Mouse (Mus musculus): ENCODE measurements around the gene Th. TPM values are rescaled to one million over a fixed set of nuclear protein-coding genes. Genes with fewer than 3 reads are reported as not detected.

Th gene
- 1.7 and 27.3 TPM in 2 replicates for polyA plus RNA-seq (2014; fragmentation: Nextera tagmentation; extraction: Ambion mirVana)

DNA sequence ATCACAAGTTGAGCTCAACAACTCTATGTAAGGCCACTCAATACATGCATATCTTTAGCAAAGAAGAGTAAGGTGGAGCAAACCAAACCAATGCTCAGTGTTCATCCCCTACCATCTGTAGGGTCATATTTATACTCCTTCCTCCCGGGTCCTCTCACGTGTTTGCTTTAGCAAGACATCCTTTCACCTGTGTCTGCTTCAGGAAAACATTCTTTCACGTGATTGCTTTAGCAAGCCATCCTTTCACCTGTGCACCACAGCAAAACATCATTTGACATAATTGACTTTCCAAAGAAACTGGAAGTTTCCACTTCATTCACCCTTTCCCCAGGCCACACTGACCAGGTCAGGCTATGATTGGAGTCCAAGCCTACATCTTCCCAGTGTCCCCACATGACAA is at the start of gene Th:
Gene Th (minus strand): TSS at position 101 of the 400 bp plus-strand sequence.
- Histone ChIP-seq H3K27me3 (ENCODE audit: control insufficient read depth, insufficient read depth, low read length) (no peaks in the 10 kb centered on the region), H3K4me2 (ENCODE audit: low read depth, low read length) (no peak within 1 kb of the TSS), H3K4me1 (ENCODE audit: control insufficient read depth, insufficient read depth, low read length) (no peaks in the 10 kb centered on the region), H3K4me3 (ENCODE audit: low read depth, low read length) (no peak within 1 kb of the TSS), H3K9ac (replicated peaks; ENCODE audit: low read depth, low read length) (no peak within 1 kb of the TSS), H3K9me3 (ENCODE audit: control insufficient read depth, low read length) (no peaks in the 10 kb centered on the region), H3K36me3 (ENCODE audit: control insufficient read depth, insufficient read depth, low read length) (no peaks in the 10 kb centered on the region), H3K27ac (ENCODE audit: low read depth, low read length) (no peak within 1 kb of the TSS)
- 84% methylated on average over 3 of the region's 3 CpGs for WGBS
- no peak for ATAC-seq (ENCODE audit: low read depth)

DNA sequence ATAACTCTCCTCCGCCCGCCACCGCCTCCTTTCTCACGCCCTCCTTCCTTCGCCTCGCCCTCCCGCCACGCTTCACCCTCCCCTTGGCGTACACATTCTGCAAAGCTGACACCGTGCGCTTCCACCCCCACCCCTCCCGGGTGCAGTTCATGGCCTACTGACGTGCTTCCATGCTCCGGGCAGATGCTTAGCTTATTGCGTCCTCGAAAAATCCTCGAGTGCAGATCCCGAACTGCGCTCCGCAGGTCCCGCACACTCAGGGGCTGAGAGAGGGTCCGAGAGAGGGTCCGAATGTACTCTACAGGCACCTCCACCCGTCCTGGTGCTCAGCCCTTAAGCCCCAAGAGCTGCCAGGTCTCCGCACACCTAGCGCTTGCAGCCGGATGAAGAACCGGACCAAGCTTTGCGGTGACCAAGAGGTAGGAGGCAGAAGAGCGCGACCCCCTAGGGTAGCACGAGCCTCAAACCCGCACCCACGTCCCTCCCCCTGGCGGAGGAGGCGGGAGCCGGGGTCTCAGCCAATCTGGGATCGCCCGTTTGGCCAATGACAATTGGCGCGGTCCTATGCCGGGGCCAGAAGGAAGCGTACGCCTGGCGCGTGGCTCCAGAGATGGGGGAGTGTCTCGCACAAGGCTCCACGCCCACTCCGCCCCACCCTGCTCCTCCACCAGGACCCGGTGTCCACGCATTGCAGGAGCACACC is 38.0 kb upstream of the Th start, which contains the start of gene Ascl2:
Gene Ascl2 (minus strand): TSS at position 456 of the 703 bp plus-strand sequence.
- Histone ChIP-seq H3K9me3 (ENCODE audit: control insufficient read depth, low read length) (no peaks in the 10 kb centered on the region), H3K4me1 (ENCODE audit: control insufficient read depth, insufficient read depth, low read length) (peaks cover 11% of the 10 kb centered on the region), H3K9ac (replicated peaks; ENCODE audit: low read depth, low read length) (0 out of 2 replicates have a peak within 1 kb of the TSS, but pooled peaks have one; percentile 4), H3K27ac (ENCODE audit: low read depth, low read length) (no peak within 1 kb of the TSS), H3K4me2 (ENCODE audit: low read depth, low read length) (peak within 1 kb of the TSS; percentile 73), H3K4me3 (ENCODE audit: low read depth, low read length) (peak within 1 kb of the TSS; percentile 33), H3K27me3 (ENCODE audit: control insufficient read depth, insufficient read depth, low read length) (peaks cover 52% of the 10 kb centered on the region), H3K36me3 (ENCODE audit: control insufficient read depth, insufficient read depth, low read length) (no peaks in the 10 kb centered on the region)
- 1% methylated on average over 44 of the region's 51 CpGs for WGBS
- peak; percentile 70 for ATAC-seq (ENCODE audit: low read depth)

DNA sequence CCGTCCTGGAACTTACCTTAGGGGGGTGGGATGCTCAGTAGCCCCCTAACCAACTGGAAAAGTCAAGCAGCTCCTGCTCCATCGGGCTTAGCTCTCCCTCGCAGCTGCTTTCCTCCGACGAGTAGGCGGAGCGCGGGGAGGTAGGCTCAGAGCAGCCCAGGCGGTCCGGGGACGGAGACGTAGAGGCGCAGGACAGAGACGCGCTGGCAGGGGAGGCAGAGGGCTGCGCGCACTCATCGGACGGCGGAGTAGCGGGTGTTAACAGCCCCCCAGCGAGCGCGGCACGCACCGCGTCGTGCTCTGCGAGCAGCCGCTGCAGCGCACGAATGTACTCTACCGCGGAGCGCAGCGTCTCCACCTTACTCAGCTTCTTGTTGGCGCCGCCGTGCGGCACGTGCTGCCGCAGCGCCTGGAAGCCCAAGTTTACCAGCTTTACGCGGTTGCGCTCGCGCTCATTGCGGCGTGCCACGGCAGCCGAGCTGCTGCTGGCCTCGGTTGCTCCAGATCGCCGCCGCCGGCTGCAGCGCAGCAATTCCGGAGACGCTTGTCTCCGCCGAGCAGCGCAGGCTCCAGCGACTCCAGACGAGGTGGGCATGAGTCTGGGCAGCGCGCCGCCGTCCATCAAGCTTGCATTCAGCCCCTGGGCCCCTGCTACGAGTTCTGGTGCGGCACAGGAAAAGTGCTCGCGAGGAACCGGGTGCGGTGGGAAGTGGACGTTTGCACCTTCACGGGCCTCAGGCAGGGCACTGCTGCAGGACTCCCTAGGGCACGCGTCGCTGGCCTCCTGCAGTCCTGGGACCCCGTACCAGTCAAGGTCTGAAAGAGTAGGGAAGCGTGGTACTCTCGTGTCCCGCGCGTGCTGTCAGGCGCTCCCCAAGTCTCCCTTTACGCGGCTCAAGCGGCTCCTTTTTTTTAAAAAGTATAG is 37.2 kb upstream of the Th start:
- no peaks in the 10 kb centered on the region for H3K9me3 ChIP-seq (ENCODE audit: control insufficient read depth, low read length)
- H3K27me3 ChIP-seq (ENCODE audit: control insufficient read depth, insufficient read depth, low read length) = peaks cover 52% of the 10 kb centered on the region
- H3K4me1 ChIP-seq (ENCODE audit: control insufficient read depth, insufficient read depth, low read length) = peaks cover 11% of the 10 kb centered on the region
- H3K36me3 ChIP-seq (ENCODE audit: control insufficient read depth, insufficient read depth, low read length) = no peaks in the 10 kb centered on the region
- WGBS = under 1% methylated on average over 89 of the region's 90 CpGs
- H3K27ac ChIP-seq (ENCODE audit: low read depth, low read length) = no peak overlapping the region
- peak overlapping the region; percentile 4; the same call in 1 of the 2 replicates for H3K9ac ChIP-seq (replicated peaks; ENCODE audit: low read depth, low read length)
- peak; percentile 74; the same call in 1 of the 2 replicates for ATAC-seq (ENCODE audit: low read depth)
- H3K4me2 ChIP-seq (ENCODE audit: low read depth, low read length) = peak overlapping the region; percentile 73
- H3K4me3 ChIP-seq (ENCODE audit: low read depth, low read length) = peak overlapping the region; percentile 33

DNA sequence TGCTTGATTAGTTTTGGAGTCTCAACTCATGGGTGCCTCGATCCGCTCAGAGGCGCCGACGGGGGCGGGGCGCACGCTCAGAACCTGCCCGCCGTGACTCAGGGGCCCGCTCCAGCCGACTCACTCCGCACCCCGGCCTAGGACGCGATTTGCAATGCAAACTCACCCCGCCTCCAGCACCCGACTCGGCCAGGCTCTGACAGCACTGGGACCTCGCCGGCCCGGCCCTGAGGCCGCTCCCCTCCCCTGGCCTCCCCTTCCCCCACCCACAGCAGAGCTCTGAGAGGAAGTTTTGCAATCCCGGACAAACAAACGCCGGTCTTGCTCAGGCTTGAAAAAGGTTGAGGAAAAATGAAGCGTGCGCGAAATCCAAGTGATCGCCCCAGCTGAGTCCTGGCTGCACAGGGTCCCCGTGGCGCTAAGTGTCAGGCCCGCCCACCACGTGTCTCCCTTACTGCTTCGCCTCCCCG is 36.5 kb upstream of the Th start:
- Histone ChIP-seq H3K4me3 (ENCODE audit: low read depth, low read length) (peak overlapping the region; percentile 33), H3K4me1 (ENCODE audit: control insufficient read depth, insufficient read depth, low read length) (peaks cover 11% of the 10 kb centered on the region), H3K27ac (ENCODE audit: low read depth, low read length) (no peak overlapping the region), H3K36me3 (ENCODE audit: control insufficient read depth, insufficient read depth, low read length) (no peaks in the 10 kb centered on the region), H3K4me2 (ENCODE audit: low read depth, low read length) (peak overlapping the region; percentile 73), H3K9me3 (ENCODE audit: control insufficient read depth, low read length) (no peaks in the 10 kb centered on the region), H3K9ac (replicated peaks; ENCODE audit: low read depth, low read length) (peak overlapping the region; percentile 4; the same call in 1 of the 2 replicates), H3K27me3 (ENCODE audit: control insufficient read depth, insufficient read depth, low read length) (peaks cover 52% of the 10 kb centered on the region)
- WGBS = under 1% methylated on average over 36 of the region's 36 CpGs
- ATAC-seq (ENCODE audit: low read depth) = peak; percentile 19; the same call in 1 of the 2 replicates

DNA sequence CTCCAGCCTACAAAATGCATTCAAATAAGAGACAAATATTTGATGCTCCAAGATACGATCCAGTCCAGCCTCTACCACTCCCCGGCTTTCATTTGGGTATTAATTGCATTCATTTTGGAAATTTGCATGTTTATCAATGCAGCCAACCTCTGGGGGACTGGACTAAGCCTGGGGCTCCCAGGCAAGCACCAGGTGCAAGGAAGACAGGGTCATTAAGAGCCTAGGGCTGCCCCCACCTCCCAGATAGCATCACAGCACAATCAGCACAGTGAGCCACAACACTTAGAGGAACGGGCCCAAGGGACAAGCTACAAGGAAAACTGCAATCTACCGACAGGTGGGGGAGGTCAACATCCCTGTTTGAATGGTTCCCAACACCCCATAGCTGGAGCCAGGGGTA is 28.8 kb upstream of the Th start:
- no peaks in the 10 kb centered on the region for H3K36me3 ChIP-seq (ENCODE audit: control insufficient read depth, insufficient read depth, low read length)
- H3K27me3 ChIP-seq (ENCODE audit: control insufficient read depth, insufficient read depth, low read length) = no peaks in the 10 kb centered on the region
- WGBS = 55% methylated on average over 4 of the region's 4 CpGs
- no peak overlapping the region for H3K9ac ChIP-seq (replicated peaks; ENCODE audit: low read depth, low read length)
- no peak overlapping the region for H3K4me2 ChIP-seq (ENCODE audit: low read depth, low read length)
- no peak overlapping the region for H3K27ac ChIP-seq (ENCODE audit: low read depth, low read length)
- H3K4me1 ChIP-seq (ENCODE audit: control insufficient read depth, insufficient read depth, low read length) = no peaks in the 10 kb centered on the region
- no peak for ATAC-seq (ENCODE audit: low read depth)
- H3K4me3 ChIP-seq (ENCODE audit: low read depth, low read length) = no peak overlapping the region
- H3K9me3 ChIP-seq (ENCODE audit: control insufficient read depth, low read length) = no peaks in the 10 kb centered on the region

DNA sequence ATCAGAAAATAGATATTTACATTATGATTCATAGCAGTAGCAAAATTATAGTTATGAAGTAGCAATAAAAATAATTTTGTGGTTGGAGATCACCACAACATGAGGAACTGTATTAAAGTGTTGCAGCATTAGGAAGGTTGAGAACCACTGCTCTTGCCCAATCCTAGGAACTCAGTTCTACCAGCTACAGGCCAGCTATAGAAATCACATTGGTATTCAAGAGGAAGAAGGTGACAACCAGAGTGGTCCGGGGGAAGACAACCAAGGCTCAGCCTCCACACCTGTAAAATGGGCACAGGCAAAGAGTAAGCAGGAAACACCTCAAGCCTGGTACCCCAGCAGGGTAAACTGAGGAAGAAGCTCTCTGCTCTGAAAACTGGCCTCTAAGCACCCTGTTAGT is 27.9 kb upstream of the Th start:
- Histone ChIP-seq H3K27me3 (ENCODE audit: control insufficient read depth, insufficient read depth, low read length) (no peaks in the 10 kb centered on the region), H3K27ac (ENCODE audit: low read depth, low read length) (no peak overlapping the region), H3K36me3 (ENCODE audit: control insufficient read depth, insufficient read depth, low read length) (no peaks in the 10 kb centered on the region), H3K4me1 (ENCODE audit: control insufficient read depth, insufficient read depth, low read length) (no peaks in the 10 kb centered on the region), H3K4me3 (ENCODE audit: low read depth, low read length) (no peak overlapping the region), H3K4me2 (ENCODE audit: low read depth, low read length) (no peak overlapping the region), H3K9me3 (ENCODE audit: control insufficient read depth, low read length) (no peaks in the 10 kb centered on the region), H3K9ac (replicated peaks; ENCODE audit: low read depth, low read length) (no peak overlapping the region)
- 100% methylated on average over 1 of the region's 1 CpGs for WGBS
- ATAC-seq (ENCODE audit: low read depth) = no peak

DNA sequence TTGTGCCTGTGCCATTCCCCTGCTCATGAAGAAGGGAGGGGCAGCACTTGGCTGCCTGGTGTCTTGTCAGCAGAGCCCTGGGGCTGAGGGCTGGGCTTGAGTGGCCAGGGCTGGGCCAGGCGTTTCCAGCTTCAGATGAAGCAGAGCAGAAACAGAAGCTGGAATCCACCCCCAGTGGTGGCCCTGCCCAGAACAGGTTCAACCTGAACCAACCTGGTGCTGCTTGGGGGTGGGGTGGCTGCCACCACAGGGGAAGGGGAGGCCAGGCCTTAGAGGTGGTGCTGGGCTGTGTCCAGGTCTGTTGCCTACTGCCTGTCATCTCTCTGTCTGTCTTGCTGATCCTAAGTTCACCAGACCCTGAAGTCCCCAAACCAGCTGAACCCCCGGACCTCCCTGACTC is 25.1 kb upstream of the Th start:
- no peak overlapping the region for H3K9ac ChIP-seq (replicated peaks; ENCODE audit: low read depth, low read length)
- H3K27ac ChIP-seq (ENCODE audit: low read depth, low read length) = no peak overlapping the region
- no peak overlapping the region for H3K4me3 ChIP-seq (ENCODE audit: low read depth, low read length)
- ATAC-seq (ENCODE audit: low read depth) = no peak
- no peaks in the 10 kb centered on the region for H3K36me3 ChIP-seq (ENCODE audit: control insufficient read depth, insufficient read depth, low read length)
- WGBS = 85% methylated on average over 2 of the region's 2 CpGs
- H3K9me3 ChIP-seq (ENCODE audit: control insufficient read depth, low read length) = no peaks in the 10 kb centered on the region
- H3K27me3 ChIP-seq (ENCODE audit: control insufficient read depth, insufficient read depth, low read length) = no peaks in the 10 kb centered on the region
- H3K4me2 ChIP-seq (ENCODE audit: low read depth, low read length) = no peak overlapping the region
- no peaks in the 10 kb centered on the region for H3K4me1 ChIP-seq (ENCODE audit: control insufficient read depth, insufficient read depth, low read length)

DNA sequence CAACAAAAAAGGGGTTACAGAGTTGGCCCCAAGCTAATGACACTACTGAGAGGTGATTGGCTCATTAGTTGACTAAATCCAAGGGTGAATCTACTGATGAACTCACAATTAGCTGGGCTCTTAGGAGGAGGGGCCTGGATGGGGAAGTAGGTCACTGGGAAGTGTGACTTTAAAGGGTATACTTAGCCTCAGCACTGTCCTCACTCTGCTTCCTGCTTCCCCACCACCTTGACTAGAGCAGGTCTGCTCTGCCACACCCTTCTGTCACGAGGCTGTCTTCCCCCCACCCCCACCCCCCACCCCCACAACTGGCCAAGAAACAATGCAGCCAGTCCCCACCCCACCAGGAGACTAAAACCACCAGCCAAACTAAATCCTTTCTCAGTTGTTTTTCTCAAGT is 18.6 kb upstream of the Th start:
- ATAC-seq (ENCODE audit: low read depth) = no peak
- no peaks in the 10 kb centered on the region for H3K27me3 ChIP-seq (ENCODE audit: control insufficient read depth, insufficient read depth, low read length)
- 32% methylated on average over 1 of the region's 1 CpGs for WGBS
- no peaks in the 10 kb centered on the region for H3K9me3 ChIP-seq (ENCODE audit: control insufficient read depth, low read length)
- no peaks in the 10 kb centered on the region for H3K36me3 ChIP-seq (ENCODE audit: control insufficient read depth, insufficient read depth, low read length)
- H3K27ac ChIP-seq (ENCODE audit: low read depth, low read length) = no peak overlapping the region
- no peak overlapping the region for H3K4me3 ChIP-seq (ENCODE audit: low read depth, low read length)
- no peak overlapping the region for H3K9ac ChIP-seq (replicated peaks; ENCODE audit: low read depth, low read length)
- H3K4me1 ChIP-seq (ENCODE audit: control insufficient read depth, insufficient read depth, low read length) = no peaks in the 10 kb centered on the region
- no peak overlapping the region for H3K4me2 ChIP-seq (ENCODE audit: low read depth, low read length)

DNA sequence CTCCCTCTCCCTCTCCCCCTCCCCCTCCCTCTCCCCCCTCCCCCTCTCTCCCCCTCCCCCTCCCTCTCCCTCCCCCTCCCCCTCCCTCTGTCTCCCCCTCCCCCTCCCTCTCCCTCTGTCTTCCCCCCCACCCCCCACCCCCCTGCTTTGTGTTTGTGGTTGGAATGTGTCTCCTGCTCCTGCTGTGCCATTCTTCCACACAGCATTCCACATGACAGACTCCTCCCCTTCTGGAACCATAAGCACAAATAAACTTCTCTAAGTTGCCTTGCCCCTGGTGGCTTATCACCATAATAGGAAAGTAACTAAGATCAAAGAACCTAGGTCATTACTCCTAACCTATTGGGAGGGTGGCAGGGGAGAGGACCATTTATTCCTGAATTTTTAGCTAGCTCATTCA is 6.7 kb upstream of the Th start:
- H3K9ac ChIP-seq (replicated peaks; ENCODE audit: low read depth, low read length) = no peak overlapping the region
- no peaks in the 10 kb centered on the region for H3K4me1 ChIP-seq (ENCODE audit: control insufficient read depth, insufficient read depth, low read length)
- no peaks in the 10 kb centered on the region for H3K27me3 ChIP-seq (ENCODE audit: control insufficient read depth, insufficient read depth, low read length)
- ATAC-seq (ENCODE audit: low read depth) = no peak
- H3K9me3 ChIP-seq (ENCODE audit: control insufficient read depth, low read length) = no peaks in the 10 kb centered on the region
- no peaks in the 10 kb centered on the region for H3K36me3 ChIP-seq (ENCODE audit: control insufficient read depth, insufficient read depth, low read length)
- no peak overlapping the region for H3K4me3 ChIP-seq (ENCODE audit: low read depth, low read length)
- H3K4me2 ChIP-seq (ENCODE audit: low read depth, low read length) = no peak overlapping the region
- H3K27ac ChIP-seq (ENCODE audit: low read depth, low read length) = no peak overlapping the region
